In genomic region chr16:21693981-21694462, GRCm38 (mm10) we compare ENCODE assay signal across 8 mouse cellular contexts. TPM values are rescaled to one million over a fixed set of nuclear protein-coding genes. Genes with fewer than 3 reads are reported as not detected.
DNase-seq lines count a peak whose midpoint lies in the region; ATAC-seq lines count a peak whose summit lies in the region.

No protein-coding gene starts in this region.

- H3K4me3 ChIP-seq in kidney, embryonic 14.5 days (ENCODE audit: low read length): peak overlapping the region; percentile 70
- peak overlapping the region; percentile 65 for H3K4me3 ChIP-seq in liver, embryonic 13.5 days (replicated peaks)

- peak; percentile 79 for ATAC-seq in kidney, embryonic 14.5 days (ENCODE audit: low FRiP score, low TSS enrichment)
- peak; percentile 53 for ATAC-seq in liver, embryonic 13.5 days (ENCODE audit: low read depth)

- peak overlapping the region; percentile 70 for H3K9ac ChIP-seq in kidney, embryonic 14.5 days (ENCODE audit: low read depth, low read length)
- peak overlapping the region; percentile 64 for H3K9ac ChIP-seq in liver, embryonic 13.5 days

- no peaks in the 10 kb centered on the region for H3K36me3 ChIP-seq in kidney, embryonic 14.5 days (ENCODE audit: control insufficient read depth, insufficient read depth, low read length)
- H3K36me3 ChIP-seq in liver, embryonic 13.5 days: no peaks in the 10 kb centered on the region

- H3K4me2 ChIP-seq in kidney, embryonic 14.5 days (replicated peaks; ENCODE audit: low read depth, low read length): peak overlapping the region; percentile 87
- peak overlapping the region; percentile 74 for H3K4me2 ChIP-seq in liver, embryonic 13.5 days

- WGBS in kidney, embryonic 14.5 days: under 1% methylated on average over 40 of the region's 45 CpGs
- under 1% methylated on average over 43 of the region's 45 CpGs for WGBS in liver, embryonic 13.5 days (ENCODE audit: insufficient replicate concordance)

- H3K27ac ChIP-seq in kidney, embryonic 14.5 days (ENCODE audit: low read depth, low read length): peak overlapping the region; percentile 82
- H3K27ac ChIP-seq in liver, embryonic 13.5 days: peak overlapping the region; percentile 48

- peak; percentile 40 for DNase-seq in kidney, adult 11 months
- no peak for DNase-seq in kidney, adult 18-20 months
- peak; percentile 78 to 80 for DNase-seq in cerebellum, postnatal 36 days
- DNase-seq in heart, adult 9 months (ENCODE audit: low spot score in 2 of 2): peak; percentile 53 to 57
- peak; percentile 2 for DNase-seq in liver, embryonic 13.5 days
- peak; percentile 80 for DNase-seq in neural tube, embryonic 10.5 days (ENCODE audit: extremely low spot score, low spot score)
- peak; percentile 35 to 45 for DNase-seq in thymus, adult 18-20 months

- peaks cover 4% of the 10 kb centered on the region; the same call in 1 of the 2 replicates for H3K27me3 ChIP-seq in kidney, embryonic 14.5 days (ENCODE audit: control insufficient read depth, insufficient read depth, low read length)
- H3K27me3 ChIP-seq in liver, embryonic 13.5 days: peaks cover 52% of the 10 kb centered on the region

- H3K9me3 ChIP-seq in kidney, embryonic 14.5 days (ENCODE audit: control insufficient read depth, low read length): no peaks in the 10 kb centered on the region
- H3K9me3 ChIP-seq in liver, embryonic 13.5 days (replicated peaks): no peaks in the 10 kb centered on the region

- 0 out of 2 replicates have a peak, but pooled peaks cover 5% of the 10 kb centered on the region for H3K4me1 ChIP-seq in kidney, embryonic 14.5 days (ENCODE audit: control insufficient read depth, insufficient read depth, low read length)
- peaks cover 10% of the 10 kb centered on the region for H3K4me1 ChIP-seq in liver, embryonic 13.5 days (replicated peaks)

RNA-seq across cellular contexts. Expression of gene 2510009E07Rik, which starts 0.4 kb away (rescaled TPM):
- polyA plus RNA-seq in kidney, embryonic 14.5 days (2014; fragmentation: Nextera tagmentation; extraction: Ambion mirVana): 8.0 and 12.5 TPM in 2 replicates
- polyA plus RNA-seq in liver, embryonic 13.5 days (2015; fragmentation: Nextera tagmentation; extraction: Ambion mirVana): 2.6 and 3.7 TPM in 2 replicates
